Mouse (Mus musculus): ENCODE measurements at regions not wholly inside any gene's neighbourhood (a gene's known extent, or its start where the extent isn't known, plus 50 kb on each side); places are given as distances from the start of the nearest gene placed in this dataset.

DNA sequence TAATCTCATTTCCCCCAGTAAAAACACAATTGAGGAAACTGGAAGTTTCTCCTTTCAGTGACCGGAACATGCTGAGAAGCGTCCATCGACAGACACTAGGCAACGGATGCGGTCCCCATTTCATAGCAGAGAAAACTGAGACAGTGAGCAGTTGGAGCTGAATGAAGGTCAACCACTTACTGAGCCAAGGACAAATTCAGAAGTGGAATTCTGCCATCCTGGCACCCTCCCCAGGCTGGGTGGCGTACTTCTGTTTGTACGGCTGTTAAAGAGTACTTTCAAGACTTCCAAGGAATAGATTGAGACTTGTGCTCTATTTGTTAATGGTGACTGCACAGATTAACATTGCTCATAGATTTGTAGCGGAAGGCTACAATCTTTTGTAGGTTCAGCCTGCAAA is 54.2 kb upstream of the Bhlhe40 start:
- peak; percentile 8 to 30 for DNase-seq (ENCODE audit: low spot score in 2 of 2)

DNA sequence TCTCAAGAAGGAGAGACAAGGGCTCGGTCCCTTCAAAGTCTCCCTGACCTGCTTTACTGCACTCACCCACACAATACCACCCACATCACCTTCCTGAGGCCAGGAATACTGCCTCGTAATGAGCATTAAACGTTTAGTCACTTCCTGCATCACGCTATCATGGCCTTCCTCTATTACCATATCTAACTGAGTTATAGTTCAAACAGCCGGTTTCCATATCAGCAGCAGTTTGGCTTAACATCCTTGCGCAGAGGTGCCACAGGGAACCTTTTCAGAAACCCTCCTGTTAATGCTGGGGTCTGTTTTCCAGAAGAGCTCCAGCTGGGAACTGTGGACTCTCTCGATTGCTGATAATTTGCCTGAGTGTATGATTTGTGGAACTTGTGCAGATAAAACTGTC is 52.1 kb upstream of the Bhlhe40 start:
- DNase-seq (ENCODE audit: low spot score in 2 of 2): no peak

All from adrenal gland, postnatal 4 days (tissue).